ENCODE assay signal across 31 mouse cellular contexts in genomic region chr17:66664796-66665195, GRCm38 (mm10).
"Had no signal": no experiment of that assay in that cellular context is flagged by ENCODE, and none has a peak within 500 bp of the region (broad histone marks: within the 10 kb centered on the region; RNA-seq: fewer than 3 reads in every experiment).

No protein-coding gene starts in this region.

- H3K9me3 ChIP-seq: limb, embryonic 12.5 days; limb, embryonic 13.5 days; limb, embryonic 15.5 days; liver, embryonic 12.5 days; liver, embryonic 13.5 days; liver, embryonic 15.5 days; lung, embryonic 15.5 days; midbrain, embryonic 10.5 days; midbrain, embryonic 12.5 days; midbrain, embryonic 15.5 days; neural tube, embryonic 12.5 days; neural tube, embryonic 13.5 days had no signal

- H3K4me3 ChIP-seq: limb, embryonic 12.5 days; limb, embryonic 13.5 days; limb, embryonic 15.5 days; liver, embryonic 12.5 days; liver, embryonic 13.5 days; liver, embryonic 15.5 days; lung, embryonic 15.5 days; megakaryocyte, embryonic 14.5 days; midbrain, embryonic 10.5 days; midbrain, embryonic 12.5 days; midbrain, embryonic 13.5 days; midbrain, embryonic 15.5 days; myocyte; neural tube, embryonic 12.5 days; neural tube, embryonic 13.5 days had no signal

- ATAC-seq: liver, embryonic 12.5 days; liver, postnatal 0 days; lung, postnatal 0 days; midbrain, embryonic 13.5 days; midbrain, embryonic 15.5 days; midbrain, embryonic 16.5 days had no signal

- H3K36me3 ChIP-seq: limb, embryonic 13.5 days; limb, embryonic 15.5 days; liver, embryonic 12.5 days; liver, embryonic 13.5 days; liver, embryonic 15.5 days; midbrain, embryonic 10.5 days; midbrain, embryonic 12.5 days; midbrain, embryonic 13.5 days; midbrain, embryonic 15.5 days; neural tube, embryonic 12.5 days; neural tube, embryonic 13.5 days had no signal

- H3K27me3 ChIP-seq: limb, embryonic 12.5 days; limb, embryonic 13.5 days; limb, embryonic 15.5 days; liver, embryonic 12.5 days; liver, embryonic 13.5 days; liver, embryonic 15.5 days; lung, embryonic 15.5 days; megakaryocyte, embryonic 14.5 days; midbrain, embryonic 12.5 days; midbrain, embryonic 13.5 days; midbrain, embryonic 15.5 days; neural tube, embryonic 12.5 days; neural tube, embryonic 13.5 days had no signal

- H3K4me2 ChIP-seq: limb, embryonic 12.5 days; limb, embryonic 13.5 days; limb, embryonic 15.5 days; liver, embryonic 11.5 days; liver, embryonic 12.5 days; liver, embryonic 13.5 days; liver, embryonic 15.5 days; lung, embryonic 14.5 days; lung, embryonic 15.5 days; midbrain, embryonic 12.5 days; midbrain, embryonic 13.5 days; midbrain, embryonic 15.5 days; neural tube, embryonic 12.5 days; neural tube, embryonic 13.5 days had no signal

- H3K9ac ChIP-seq: limb, embryonic 12.5 days; limb, embryonic 13.5 days; limb, embryonic 15.5 days; liver, embryonic 12.5 days; liver, embryonic 13.5 days; liver, embryonic 14.5 days; liver, embryonic 15.5 days; liver, postnatal 0 days; lung, embryonic 14.5 days; lung, embryonic 15.5 days; midbrain, embryonic 12.5 days; midbrain, embryonic 13.5 days; midbrain, embryonic 15.5 days; neural tube, embryonic 12.5 days; neural tube, embryonic 13.5 days had no signal

- H3K4me1 ChIP-seq: limb, embryonic 15.5 days; liver, embryonic 12.5 days; liver, embryonic 13.5 days; liver, embryonic 15.5 days; lung, embryonic 15.5 days; megakaryocyte, embryonic 14.5 days; midbrain, embryonic 10.5 days; midbrain, embryonic 12.5 days; midbrain, embryonic 13.5 days; midbrain, embryonic 15.5 days; neural tube, embryonic 12.5 days; neural tube, embryonic 13.5 days had no signal

- DNase-seq: left cerebral cortex, postnatal 4 days; liver; liver, embryonic 13.5 days; liver, postnatal 0 days; lung, adult 18-20 months; lung, adult 2 months; lung, embryonic 14.5 days; lung, postnatal 10 days; lung, postnatal 14 days; lung, postnatal 36 days; lung, postnatal 4 days; midbrain, embryonic 14.5 days had no signal

- H3K27ac ChIP-seq: limb, embryonic 12.5 days; limb, embryonic 13.5 days; limb, embryonic 15.5 days; liver, embryonic 12.5 days; liver, embryonic 13.5 days; liver, embryonic 14.5 days; liver, embryonic 15.5 days; lung, embryonic 15.5 days; macrophage; midbrain, embryonic 10.5 days; midbrain, embryonic 12.5 days; midbrain, embryonic 13.5 days; midbrain, embryonic 15.5 days; neural tube, embryonic 12.5 days; neural tube, embryonic 13.5 days had no signal
